Mouse (Mus musculus) cerebellum, adult 2 months (tissue): ENCODE data around the gene Olfr686. TPM values are rescaled to one million over a fixed set of nuclear protein-coding genes. Genes with fewer than 3 reads are reported as not detected.

ENCODE experiments used
- DNase-seq, 2 experiments: peaks; one replicate each; pipeline ENCODE4 v3.0.0; 2021
- H3K27ac ChIP-seq: fragments of 200-500 bp; 2 replicates; pipeline ENCODE4 v1.5.1; 2012; ENCODE audit warnings: low read length, control low read depth, inconsistent platforms; ENCODE audit not compliant: insufficient read depth
- H3K27me3 ChIP-seq: fragments of 200-500 bp; 2 replicates; pipeline ENCODE4 v1.6.1; 2012; ENCODE audit warnings: inconsistent platforms, mild to moderate bottlenecking, low read length, moderate library complexity; ENCODE audit not compliant: control insufficient read depth, insufficient read depth
- H3K4me1 ChIP-seq: fragments of 200-500 bp; 2 replicates; pipeline ENCODE4 v1.6.1; 2011; ENCODE audit warnings: low read length; ENCODE audit not compliant: control insufficient read depth, insufficient read depth
- H3K4me3 ChIP-seq: fragments of 200-500 bp; replicated peaks from 2 replicates; pipeline ENCODE3; 2011; ENCODE audit warnings: mild to moderate bottlenecking, low read depth, low read length, control low read depth; ENCODE audit not compliant: insufficient read depth
- CTCF ChIP-seq: fragments of 200-500 bp; IDR thresholded peaks from 2 replicates; pipeline ENCODE4 v1.5.1; 2011; ENCODE audit warnings: low read depth, mild to moderate bottlenecking, control low read depth, low read length, moderate library complexity, borderline replicate concordance; ENCODE audit not compliant: insufficient read depth
- POLR2A ChIP-seq: fragments of 200-500 bp; IDR thresholded peaks from 2 replicates; pipeline ENCODE4 v1.6.1; 2011; ENCODE audit warnings: low read length, control low read depth, borderline replicate concordance; ENCODE audit not compliant: insufficient read depth
- WGBS: fragments of 180-500 bp; shearing (Covaris S2); methylation state at CpG from one replicate; pipeline ENCODE4 v1.1.7; 2018; 5-methylcytosine and 5-hydroxymethylcytosine counted together
- polyA plus RNA-seq: library from polyadenylated mRNA; depleted of rRNA; stranded (reverse); fragments of >200 nt; gene quantifications from 2 replicates; pipeline ENCODE4 v1.2.3, GENCODE M21; 2012; rRNA removed

The Olfr686 gene
- polyA plus RNA-seq, result not detected in 2 replicates

DNA sequence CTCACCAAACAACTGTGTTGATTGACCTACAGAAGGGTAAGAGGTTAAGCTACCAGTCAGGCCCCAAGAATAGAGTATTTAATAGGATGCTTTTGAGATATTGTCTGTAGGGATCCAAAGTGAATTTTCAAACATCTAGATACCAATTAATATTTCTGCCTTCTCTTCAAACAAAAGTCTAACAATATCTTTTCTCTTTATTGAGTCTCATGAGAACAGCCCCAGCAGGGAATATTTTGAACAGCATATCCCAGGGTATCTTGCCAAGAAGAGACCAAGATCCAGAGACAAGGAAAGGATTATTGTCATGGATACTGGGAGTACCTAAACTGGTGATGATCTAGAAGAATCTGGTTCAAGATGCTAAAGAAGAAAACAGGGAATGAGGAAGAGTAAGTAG lies at the start of gene Olfr686:
TSS of gene Olfr686 (minus strand) at position 101 of the 400 bp plus-strand sequence.
- TF ChIP-seq POLR2A, result no peak
- no peak for TF ChIP-seq CTCF

DNA sequence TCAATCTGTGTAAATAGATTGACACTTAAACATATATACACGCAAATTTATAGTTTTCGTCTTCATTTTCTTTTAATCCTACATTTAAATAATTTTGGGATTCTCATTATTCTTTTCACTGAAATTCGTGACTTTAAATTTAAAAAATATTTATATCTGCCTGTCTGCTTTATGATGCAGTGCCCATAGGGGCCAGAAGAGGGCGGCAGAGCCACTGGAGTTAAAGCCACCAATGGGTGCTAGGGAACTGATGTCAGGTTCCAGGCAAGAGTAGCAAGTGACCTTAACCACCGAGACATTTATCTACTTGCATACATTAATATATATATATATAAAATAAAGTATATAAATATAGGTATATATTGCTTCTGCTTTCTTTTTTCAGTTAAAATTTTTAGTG lies 49.4 kb upstream of the Olfr686 start:
- DNase-seq, result no peak
- TF ChIP-seq CTCF (no peak), POLR2A (no peak)

More for the DNA sequence above, at the start of gene Olfr686:
- Histone ChIP-seq H3K4me1 (no peaks in the 10 kb centered on the region), H3K27ac (no peak within 1 kb of the TSS), H3K27me3 (no peaks in the 10 kb centered on the region), H3K4me3 (no peak within 1 kb of the TSS)
- no peak for DNase-seq

DNA sequence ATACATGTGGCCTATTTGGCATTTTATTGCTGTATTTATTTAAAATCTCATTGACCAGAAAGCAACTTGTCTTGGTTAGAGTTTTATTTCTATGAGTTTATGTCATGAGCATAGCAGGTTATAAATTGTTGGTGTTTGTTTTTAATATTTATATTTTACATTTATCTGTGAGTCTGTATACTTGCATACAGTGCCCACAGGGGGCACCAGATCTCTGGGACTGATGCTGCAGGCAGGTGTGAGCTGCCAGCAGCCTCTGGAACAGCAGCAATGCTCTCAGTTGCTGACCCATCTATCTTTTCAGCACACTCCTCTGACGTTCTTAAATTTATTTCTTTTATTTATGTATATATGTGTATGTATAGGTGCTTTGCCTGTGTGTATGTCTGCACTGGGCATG lies 40.9 kb upstream of the Olfr686 start:
- WGBS, result 61% methylated on average over 1 of the region's 1 CpGs
- Histone ChIP-seq H3K4me1 (no peaks in the 10 kb centered on the region), H3K27ac (no peak overlapping the region), H3K27me3 (no peaks in the 10 kb centered on the region), H3K4me3 (no peak overlapping the region)
- TF ChIP-seq CTCF, result no peak
- no peak for TF ChIP-seq POLR2A
- no peak for DNase-seq

More for the DNA sequence above, 49.4 kb upstream of the Olfr686 start:
- no peaks in the 10 kb centered on the region for H3K27me3 ChIP-seq
- H3K27ac ChIP-seq, result no peak overlapping the region
- H3K4me1 ChIP-seq, result no peaks in the 10 kb centered on the region
- WGBS, result 69% methylated on average over 5 of the region's 5 CpGs
- H3K4me3 ChIP-seq, result no peak overlapping the region

DNA sequence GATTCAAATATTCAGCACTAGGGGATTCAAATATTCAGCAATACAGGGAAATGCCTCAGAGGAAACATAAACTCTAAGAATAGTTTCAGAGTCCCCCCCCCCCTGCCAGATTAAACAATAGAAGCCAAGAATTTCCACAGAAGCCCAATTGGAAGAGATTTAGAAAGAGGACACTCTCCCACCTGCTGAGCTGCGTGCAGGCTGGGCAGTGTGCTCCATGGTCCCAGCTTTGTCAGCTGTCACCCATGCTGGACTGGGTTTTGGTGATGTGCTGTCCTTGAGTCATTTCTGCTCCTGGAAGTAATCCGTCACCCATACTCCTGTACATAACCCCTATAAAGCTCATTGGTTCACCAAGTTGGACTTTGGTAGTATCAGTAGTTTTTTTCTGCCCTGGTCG lies 40.4 kb upstream of the Olfr686 start:
- Histone ChIP-seq H3K27me3 (no peaks in the 10 kb centered on the region), H3K4me3 (no peak overlapping the region), H3K4me1 (no peaks in the 10 kb centered on the region), H3K27ac (no peak overlapping the region)
- no peak for DNase-seq
- TF ChIP-seq CTCF, result no peak
- no peak for TF ChIP-seq POLR2A
- WGBS, result 70% methylated on average over 3 of the region's 3 CpGs

DNA sequence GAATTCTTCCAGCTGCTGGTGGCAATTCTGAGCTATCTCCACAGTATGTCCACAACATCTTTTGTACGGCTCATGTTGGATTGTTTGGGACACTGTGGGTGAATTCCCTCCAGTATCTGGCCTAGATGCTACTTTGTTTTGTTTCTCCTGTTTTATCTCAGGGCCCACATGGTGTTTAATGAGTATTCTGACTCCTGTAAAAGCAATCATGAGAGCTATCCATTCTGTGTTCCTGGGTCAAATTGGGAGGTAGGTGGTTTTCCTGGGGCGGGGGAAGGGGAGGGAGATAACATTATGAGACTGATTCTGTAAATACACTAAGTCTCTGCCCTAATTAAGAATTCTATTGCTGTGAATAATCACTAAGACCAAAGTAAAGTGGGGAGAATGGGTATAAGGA lies 22.1 kb upstream of the Olfr686 start:
- whole genome bisulfite sequencing, result 93% methylated on average over 2 of the region's 2 CpGs
- no peak overlapping the region for H3K27ac ChIP-seq
- no peak for TF ChIP-seq POLR2A
- TF ChIP-seq CTCF, result no peak
- DNase-seq, result no peak
- no peaks in the 10 kb centered on the region for H3K4me1 ChIP-seq
- H3K4me3 ChIP-seq, result no peak overlapping the region
- no peaks in the 10 kb centered on the region for H3K27me3 ChIP-seq

DNA sequence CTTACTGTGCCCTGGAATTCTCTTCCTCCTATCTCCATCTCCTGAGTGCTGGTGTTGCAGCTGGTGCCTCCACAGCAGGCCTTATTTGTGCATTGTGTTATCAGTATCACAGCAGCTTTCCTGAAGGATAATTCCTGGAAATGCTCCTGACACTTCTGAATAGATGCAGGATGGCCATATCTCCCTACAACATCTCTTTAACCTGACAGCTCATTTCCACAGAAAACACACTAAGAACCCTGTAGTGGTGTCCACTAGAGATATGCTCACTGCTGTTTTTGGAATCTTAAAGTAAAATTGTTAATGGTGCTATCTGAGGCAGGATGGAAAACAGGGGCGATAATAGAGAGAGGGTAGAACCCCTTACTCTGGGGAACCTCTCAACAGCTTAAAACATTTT lies 20.9 kb upstream of the Olfr686 start:
- no peak overlapping the region for H3K27ac ChIP-seq
- TF ChIP-seq POLR2A (no peak), CTCF (no peak)
- no peak for DNase-seq

DNA sequence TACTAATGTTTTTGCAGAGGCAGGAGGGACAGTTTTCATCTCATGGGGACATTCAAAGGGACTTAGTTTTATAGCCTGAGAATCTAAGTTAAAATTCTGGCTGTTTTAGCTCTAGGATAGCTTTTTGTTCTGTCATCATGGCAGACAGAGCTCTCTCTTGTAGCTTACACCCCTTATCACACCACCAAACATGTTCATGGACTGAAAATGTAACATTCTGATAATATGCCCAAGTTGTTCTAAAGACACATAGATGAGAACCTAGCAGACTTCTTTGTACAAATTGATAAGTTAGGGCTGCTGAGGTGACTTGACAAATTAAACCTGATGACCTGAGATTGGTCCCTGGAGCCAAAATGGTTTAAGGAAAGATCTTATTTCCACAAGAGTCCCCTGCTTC lies 19.4 kb upstream of the Olfr686 start:
- TF ChIP-seq CTCF (no peak), POLR2A (no peak)
- no peaks in the 10 kb centered on the region for H3K4me1 ChIP-seq
- H3K4me3 ChIP-seq, result no peak overlapping the region
- no peak overlapping the region for H3K27ac ChIP-seq
- H3K27me3 ChIP-seq, result no peaks in the 10 kb centered on the region
- no peak for DNase-seq

More for the DNA sequence above, 20.9 kb upstream of the Olfr686 start:
- 96% methylated on average over 1 of the region's 1 CpGs for WGBS
- no peaks in the 10 kb centered on the region for H3K4me1 ChIP-seq
- H3K27me3 ChIP-seq, result no peaks in the 10 kb centered on the region
- no peak overlapping the region for H3K4me3 ChIP-seq

DNA sequence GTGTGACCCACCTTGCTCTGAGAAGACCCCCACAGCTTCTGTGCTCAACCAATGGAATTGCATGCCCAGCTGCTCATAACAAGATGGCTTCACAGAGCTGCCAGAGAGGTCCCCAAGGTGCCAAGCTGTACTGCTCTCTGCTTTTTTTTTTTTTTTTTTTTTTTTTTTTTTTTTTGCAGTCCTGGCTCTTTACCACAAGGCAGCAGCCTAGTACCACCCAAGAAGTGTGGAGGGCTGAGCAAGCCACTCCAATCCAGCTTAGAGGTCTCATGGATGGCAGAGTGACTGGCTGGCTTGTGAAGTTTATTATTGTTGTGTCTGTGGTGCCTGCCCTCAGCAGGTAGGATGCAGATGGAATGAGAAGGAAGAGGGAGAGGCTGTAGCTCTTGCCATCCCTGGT lies 18.8 kb upstream of the Olfr686 start:
- TF ChIP-seq CTCF, result no peak
- TF ChIP-seq POLR2A, result no peak
- H3K27ac ChIP-seq, result no peak overlapping the region
- H3K4me1 ChIP-seq, result no peaks in the 10 kb centered on the region
- H3K4me3 ChIP-seq, result no peak overlapping the region
- H3K27me3 ChIP-seq, result no peaks in the 10 kb centered on the region
- no peak for DNase-seq
